Mouse (Mus musculus): ENCODE measurements around the gene Sept4. TPM values are rescaled to one million over a fixed set of nuclear protein-coding genes. Genes with fewer than 3 reads are reported as not detected.

The Sept4 gene
- total RNA-seq (2023) = under 1 TPM in 1 of 2 experiments, not detected in 1; 0.39 TPM

GRCm38 (mm10) chr11:87568255-87568953, at the start of gene Sept4:
TSS of gene Sept4 (plus strand) at chr11:87568903.

GRCm38 (mm10) chr11:87566501-87566900, 2.2 kb upstream of the Sept4 start, which contains the start of gene Gm11492:
TSS of gene Gm11492 (plus strand) at chr11:87566653.

GRCm38 (mm10) chr11:87591526-87592353, 23.0 kb downstream of the Sept4 start, which contains the start of gene Mtmr4:
TSS of gene Mtmr4 (plus strand) at chr11:87592162.

GRCm38 (mm10) chr11:87616790-87617474, 48.2 kb downstream of the Sept4 start, which contains the start of gene Hsf5:
TSS of gene Hsf5 (plus strand) at chr11:87617164.

Other genes with a start within 250 kb of the Sept4 start
- gene Ppm1e, start 209.9 kb upstream of the Sept4 start, total RNA-seq (2023) = 1 to 10 TPM; 1.0 to 1.2 TPM
- gene Rad51c, start 163.9 kb upstream of the Sept4 start, total RNA-seq (2023) = 1 to 10 TPM; 1.5 to 1.9 TPM
- under 1 TPM; 0.88 to 1.00 TPM for gene Tex14, start 163.8 kb upstream of the Sept4 start, total RNA-seq (2023)
- gene Gm11492, start 2.2 kb upstream of the Sept4 start, total RNA-seq (2023) = not detected
- gene Mtmr4, start 23.3 kb downstream of the Sept4 start, total RNA-seq (2023) = 10 to 100 TPM; 34.2 to 35.0 TPM
- gene Hsf5, start 48.3 kb downstream of the Sept4 start, total RNA-seq (2023) = under 1 TPM; 0.15 to 0.18 TPM
- gene Rnf43, start 93.8 kb downstream of the Sept4 start, total RNA-seq (2023) = 1 to 10 TPM in 1 of 2 experiments, under 1 TPM in 1; 0.58 to 1.8 TPM
- gene Supt4a, start 168.6 kb downstream of the Sept4 start, total RNA-seq (2023) = 100 to 1,000 TPM; 114 to 119 TPM
- 1 to 10 TPM; 4.2 to 4.3 TPM for gene Tspoap1, start 191.6 kb downstream of the Sept4 start, total RNA-seq (2023)
- gene Mpo, start 224.7 kb downstream of the Sept4 start, total RNA-seq (2023) = 1 to 10 TPM; 2.1 to 2.8 TPM